Mouse (Mus musculus): ENCODE measurements around the gene Bcl2l12.
A peak's percentile ranks its signal among the peaks of the same experiment; 100 is the strongest.

Bcl2l12 gene

GRCm38 (mm10) chr7:45016761-45017160 is 18.2 kb upstream of the Bcl2l12 start:
- DNase-seq = no peak

GRCm38 (mm10) chr7:45015957-45016612 is 17.6 kb upstream of the Bcl2l12 start, which contains the start of gene Scaf1:
Scaf1 (minus strand) TSS chr7:45016363.
- peak; percentile 100 for DNase-seq

GRCm38 (mm10) chr7:45015344-45015956 is 16.9 kb upstream of the Bcl2l12 start:
- DNase-seq = no peak

GRCm38 (mm10) chr7:45014096-45014451 is 15.6 kb upstream of the Bcl2l12 start:
- DNase-seq = no peak

GRCm38 (mm10) chr7:45013366-45014095 is 15.0 kb upstream of the Bcl2l12 start:
- no peak for DNase-seq

- no peak for DNase-seq
These were observed 14.3 kb upstream of the Bcl2l12 start for GRCm38 (mm10) chr7:45012824-45013223.

GRCm38 (mm10) chr7:45012011-45012410 is 13.5 kb upstream of the Bcl2l12 start:
- no peak for DNase-seq

GRCm38 (mm10) chr7:45008411-45008810 is 9.9 kb upstream of the Bcl2l12 start:
- no peak for DNase-seq

- no peak for DNase-seq
These were observed 9.3 kb upstream of the Bcl2l12 start for GRCm38 (mm10) chr7:45007846-45008245.

- no peak for DNase-seq
These were observed 8.6 kb upstream of the Bcl2l12 start for GRCm38 (mm10) chr7:45007141-45007540.

GRCm38 (mm10) chr7:45006503-45006902 is 8.0 kb upstream of the Bcl2l12 start:
- no peak for DNase-seq

- DNase-seq = no peak
These were observed 6.9 kb upstream of the Bcl2l12 start for GRCm38 (mm10) chr7:45005321-45005992.

GRCm38 (mm10) chr7:45004546-45004945 is 6.0 kb upstream of the Bcl2l12 start:
- DNase-seq = no peak

GRCm38 (mm10) chr7:45002440-45002839 is 3.9 kb upstream of the Bcl2l12 start:
- no peak for DNase-seq

- DNase-seq = no peak
These were observed 2.1 kb upstream of the Bcl2l12 start for GRCm38 (mm10) chr7:45000539-45001114.

- no peak for DNase-seq
These were observed 1.2 kb upstream of the Bcl2l12 start for GRCm38 (mm10) chr7:44999753-45000152.

- no peak for DNase-seq
These were observed 528 bp downstream of the Bcl2l12 start for GRCm38 (mm10) chr7:44997940-44998428.

- DNase-seq = peak; percentile 97
These were observed 1.1 kb downstream of the Bcl2l12 start, which contains the start of gene Irf3 for GRCm38 (mm10) chr7:44997231-44997939. Irf3 (plus strand) TSS chr7:44997648.

- DNase-seq = no peak
These were observed 1.8 kb downstream of the Bcl2l12 start for GRCm38 (mm10) chr7:44996672-44997071.

- no peak for DNase-seq
These were observed 11.4 kb downstream of the Bcl2l12 start for GRCm38 (mm10) chr7:44986879-44987718.

GRCm38 (mm10) chr7:44986192-44986878 is 12.2 kb downstream of the Bcl2l12 start, which contains the start of gene Prmt1:
Prmt1 (minus strand) TSS chr7:44986568.
- DNase-seq = peak; percentile 100

Data from retina, postnatal 1 day (tissue).